Mouse (Mus musculus) heart, embryonic 14.5 days (tissue): ENCODE results near the gene Cacna2d2. TPM values are rescaled to one million over a fixed set of nuclear protein-coding genes. Genes with fewer than 3 reads are reported as not detected.

Source experiments
- ATAC-seq: fragments of 200-750 bp; cut with Nextera tagmentation; 2 replicates; pipeline ENCODE4 v1.8.0; 2017; ENCODE audit warnings: low read depth, moderate TSS enrichment; ENCODE audit not compliant: insufficient number of reproducible peaks, insufficient read depth, low FRiP score
- H3K27ac ChIP-seq, 2 experiments: fragments of 200-500 bp in 1 of 2; fragments of 300-500 bp in 1 of 2; sonication (generic) in 1 of 2; replicated peaks in 1 of 2; 2 replicates each; pipeline ENCODE4 v1.5.1; 2012 to 2014; ENCODE audit warnings: low read depth in 2 of 2, low read length in 2 of 2, control low read depth in 1 of 2, mild to moderate bottlenecking in 1 of 2, mixed read lengths in 1 of 2; ENCODE audit not compliant: control insufficient read depth in 1 of 2, insufficient read depth in 1 of 2
- H3K27me3 ChIP-seq: fragments of 300-500 bp; sonication (generic); 2 replicates; pipeline ENCODE4 v1.6.1; 2014; ENCODE audit warnings: mild to moderate bottlenecking, low read length, control low read depth; ENCODE audit not compliant: control insufficient read depth, insufficient read depth
- H3K36me3 ChIP-seq: fragments of 300-500 bp; sonication (generic); 2 replicates; pipeline ENCODE4 v1.6.1; 2014; ENCODE audit warnings: mild to moderate bottlenecking, control low read depth, low read length, mixed read lengths; ENCODE audit not compliant: control insufficient read depth, insufficient read depth
- H3K4me1 ChIP-seq, 2 experiments: fragments of 200-500 bp in 1 of 2; fragments of 300-500 bp in 1 of 2; sonication (generic) in 1 of 2; 2 replicates each; pipeline ENCODE4 v1.6.1; 2012 to 2014; ENCODE audit warnings: low read length in 2 of 2, control low read depth in 1 of 2, mixed read lengths in 1 of 2; ENCODE audit not compliant: control insufficient read depth in 2 of 2, insufficient read depth in 2 of 2
- H3K4me2 ChIP-seq: fragments of 300-500 bp; sonication (generic); 2 replicates; pipeline ENCODE4 v1.6.1; 2014; ENCODE audit warnings: mild to moderate bottlenecking, low read length
- H3K4me3 ChIP-seq, 2 experiments: fragments of 200-500 bp in 1 of 2; fragments of 300-500 bp in 1 of 2; sonication (generic) in 1 of 2; 2 replicates each; pipeline ENCODE4 v1.5.1; 2012 to 2014; ENCODE audit warnings: low read length in 2 of 2, mild to moderate bottlenecking in 2 of 2, control low read depth in 1 of 2, low read depth in 1 of 2, moderate library complexity in 1 of 2; ENCODE audit not compliant: control insufficient read depth in 1 of 2, insufficient read depth in 1 of 2
- H3K9ac ChIP-seq: fragments of 300-500 bp; sonication (generic); 2 replicates; pipeline ENCODE4 v1.6.1; 2014; ENCODE audit warnings: mild to moderate bottlenecking, low read length
- H3K9me3 ChIP-seq: fragments of 300-500 bp; sonication (generic); 2 replicates; pipeline ENCODE4 v1.6.1; 2016; ENCODE audit warnings: low read length, control low read depth; ENCODE audit not compliant: control insufficient read depth
- WGBS: fragments of 180-500 bp; shearing (Covaris S2); extraction: QIAGEN DNeasy Blood & Tissue Kit; methylation state at CpG from one replicate; pipeline ENCODE4 v1.1.7; 2014; 5-methylcytosine and 5-hydroxymethylcytosine counted together
- polyA plus RNA-seq: library from polyadenylated mRNA; unstranded; fragments of >200 nt; fragmentation: Nextera tagmentation; extraction: Ambion mirVana; gene quantifications from 2 replicates; pipeline ENCODE4 v1.2.1, GENCODE M21; 2014

The Cacna2d2 gene
- polyA plus RNA-seq, 1 experiment from 2014 or later: 5.6 TPM

- Histone ChIP-seq H3K4me3 (peak within 1 kb of the TSS; percentile 46 to 50), H3K27ac (peak within 1 kb of the TSS; percentile 9 to 57; a peak in 3 of 4 replicates), H3K36me3 (0 out of 2 replicates have a peak, but pooled peaks cover under 1% of the 10 kb centered on the region), H3K9me3 (no peaks in the 10 kb centered on the region), H3K9ac (peak within 1 kb of the TSS; percentile 79), H3K4me2 (peak within 1 kb of the TSS; percentile 88), H3K27me3 (peaks cover 12% of the 10 kb centered on the region), H3K4me1 (peaks cover 25 to 48% of the 10 kb centered on the region in 2 experiments)
- ATAC-seq: peak; percentile 10; the same call in 1 of the 2 replicates
- 1% methylated on average over 63 of the region's 63 CpGs for WGBS
Measured at GRCm38 (mm10) chr9:107551117-107551889, 151.9 kb downstream of the Cacna2d2 start, which contains the start of gene Rassf1. Gene Rassf1 (plus strand): TSS chr9:107551555.

GRCm38 (mm10) chr9:107551890-107552355, 152.5 kb downstream of the Cacna2d2 start:
- H3K4me2 ChIP-seq: peak overlapping the region; percentile 88
- H3K4me3 ChIP-seq: peak overlapping the region; percentile 46 to 50
- peaks cover 6% of the 10 kb centered on the region; the same call in 1 of the 2 replicates for H3K36me3 ChIP-seq
- no peaks in the 10 kb centered on the region for H3K9me3 ChIP-seq
- peak overlapping the region; percentile 6 to 57; a peak in 2 of 4 replicates for H3K27ac ChIP-seq
- H3K27me3 ChIP-seq: peaks cover 12% of the 10 kb centered on the region
- H3K9ac ChIP-seq: peak overlapping the region; percentile 79
- WGBS: 16% methylated on average over 8 of the region's 8 CpGs
- H3K4me1 ChIP-seq: peaks cover 27 to 48% of the 10 kb centered on the region in 2 experiments
- no peak for ATAC-seq

DNA sequence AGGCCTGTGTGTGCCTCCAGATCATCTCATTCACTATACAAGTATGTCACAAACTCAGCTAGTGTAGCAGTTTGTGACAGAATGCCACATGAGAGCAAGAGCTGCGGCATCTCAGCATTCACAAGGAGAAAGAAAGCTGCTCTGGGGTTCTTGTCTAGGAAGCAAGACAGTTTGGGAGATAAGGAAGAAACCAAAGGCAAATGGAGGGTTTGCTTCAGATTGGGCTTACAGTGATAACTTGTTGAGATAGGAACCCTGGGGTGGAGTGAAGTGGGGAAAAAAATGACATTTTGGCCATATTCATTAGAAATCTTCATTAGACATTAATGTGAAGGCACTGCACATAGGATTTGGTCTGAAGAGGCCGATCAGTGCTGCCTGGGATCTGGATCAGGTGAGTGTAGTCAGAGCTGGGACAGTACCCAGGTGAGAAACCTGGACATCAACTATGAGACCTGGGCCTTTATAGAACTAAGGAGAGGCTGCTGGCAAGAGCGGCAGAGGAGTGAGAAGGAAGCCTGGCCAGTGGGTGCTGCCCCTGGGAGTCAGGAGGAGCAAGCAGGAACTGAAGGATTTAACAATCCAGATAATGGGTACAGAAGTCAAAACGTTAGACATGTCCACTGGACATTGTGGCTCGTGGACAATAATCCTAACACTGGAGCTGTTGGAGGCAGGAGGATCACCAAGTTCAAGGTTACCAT, 153.4 kb downstream of the Cacna2d2 start:
- peak overlapping the region; percentile 96 for H3K4me2 ChIP-seq
- no peaks in the 10 kb centered on the region for H3K9me3 ChIP-seq
- no peak overlapping the region for H3K27ac ChIP-seq
- H3K4me1 ChIP-seq: peaks cover 22 to 43% of the 10 kb centered on the region in 2 experiments
- H3K36me3 ChIP-seq: peaks cover 15% of the 10 kb centered on the region
- ATAC-seq: no peak
- H3K27me3 ChIP-seq: peaks cover 12% of the 10 kb centered on the region
- WGBS: 77% methylated on average over 5 of the region's 5 CpGs
- peak overlapping the region; percentile 45; the same call in 1 of the 2 replicates for H3K9ac ChIP-seq
- peak overlapping the region in 1 of 2 experiments; percentile 79; a peak in 1 of 4 replicates for H3K4me3 ChIP-seq

- H3K27ac ChIP-seq: peak overlapping the region; percentile 61 to 80
- peaks cover 24% of the 10 kb centered on the region for H3K36me3 ChIP-seq
- peaks cover 22 to 43% of the 10 kb centered on the region in 2 experiments for H3K4me1 ChIP-seq
- H3K9ac ChIP-seq: peak overlapping the region; percentile 82
- no peaks in the 10 kb centered on the region for H3K9me3 ChIP-seq
- peak; percentile 22 for ATAC-seq
- H3K4me2 ChIP-seq: peak overlapping the region; percentile 96
- H3K27me3 ChIP-seq: peaks cover 12% of the 10 kb centered on the region
- H3K4me3 ChIP-seq: peak overlapping the region; percentile 59 to 79
- 9% methylated on average over 36 of the region's 37 CpGs for WGBS
Measured at GRCm38 (mm10) chr9:107553541-107554318, 154.3 kb downstream of the Cacna2d2 start.

GRCm38 (mm10) chr9:107554319-107554825, 155.0 kb downstream of the Cacna2d2 start:
- Histone ChIP-seq H3K27ac (peak overlapping the region; percentile 97 to 99), H3K36me3 (peaks cover 31% of the 10 kb centered on the region), H3K9ac (peak overlapping the region; percentile 96), H3K27me3 (peaks cover 12% of the 10 kb centered on the region), H3K4me1 (peaks cover 22 to 43% of the 10 kb centered on the region in 2 experiments), H3K4me3 (peak overlapping the region; percentile 79 to 87), H3K4me2 (peak overlapping the region; percentile 96), H3K9me3 (no peaks in the 10 kb centered on the region)
- peak; percentile 91 for ATAC-seq
- under 1% methylated on average over 53 of the region's 53 CpGs for WGBS

GRCm38 (mm10) chr9:107555031-107555457, 155.6 kb downstream of the Cacna2d2 start:
- peak overlapping the region; percentile 96 for H3K9ac ChIP-seq
- peak overlapping the region; percentile 97 to 99 for H3K27ac ChIP-seq
- H3K9me3 ChIP-seq: no peaks in the 10 kb centered on the region
- peak; percentile 23 for ATAC-seq
- peaks cover 37% of the 10 kb centered on the region for H3K36me3 ChIP-seq
- peak overlapping the region; percentile 79 to 87 for H3K4me3 ChIP-seq
- H3K27me3 ChIP-seq: peaks cover 9% of the 10 kb centered on the region
- H3K4me1 ChIP-seq: peaks cover 22 to 43% of the 10 kb centered on the region in 2 experiments
- peak overlapping the region; percentile 96 for H3K4me2 ChIP-seq
- WGBS: 0% methylated on average over 23 of the region's 23 CpGs
